Mouse (Mus musculus): ENCODE measurements around the gene Rab4a. TPM values are rescaled to one million over a fixed set of nuclear protein-coding genes. Genes with fewer than 3 reads are reported as not detected.
"Not testable (repeated sequence)": the region's sequence is repeated elsewhere in the genome, so short reads cannot be mapped to it uniquely, and the experiment has no call there.

Gene Rab4a
- polyA plus RNA-seq, 1 experiment from 2014 or later, result 71.4 TPM

DNA sequence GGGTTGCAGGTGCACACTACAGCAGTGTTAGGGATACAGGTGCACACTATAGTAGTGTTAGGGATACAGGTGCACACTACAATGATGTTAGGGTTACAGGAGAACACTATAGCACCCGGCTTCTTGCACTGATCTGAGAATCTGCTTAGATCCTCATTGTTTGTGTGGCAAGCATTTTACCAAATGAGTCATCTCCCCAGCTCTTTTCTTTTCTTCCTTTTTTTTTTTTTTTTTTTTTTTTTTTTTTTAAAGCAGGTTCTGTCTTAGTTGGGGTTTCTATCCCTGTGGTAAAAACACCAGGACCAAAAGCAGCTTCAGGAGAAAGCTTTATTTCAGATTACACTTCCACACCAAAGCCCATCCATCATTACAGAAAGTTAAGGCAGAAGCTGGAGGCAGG, 2.1 kb upstream of the Rab4a start:
- H3K36me3 ChIP-seq (ENCODE audit: control insufficient read depth, insufficient read depth, low read length), result no peaks in the 10 kb centered on the region
- no peak for DNase-seq (ENCODE audit: low spot score)
- no peak overlapping the region for H3K9ac ChIP-seq (ENCODE audit: low read length)
- no peak overlapping the region for H3K27ac ChIP-seq (ENCODE audit: low read depth, low read length)
- H3K4me3 ChIP-seq (ENCODE audit: low read depth, low read length), result no peak overlapping the region
- no peak overlapping the region for H3K4me2 ChIP-seq (ENCODE audit: low read depth)
- peaks cover 17% of the 10 kb centered on the region for H3K4me1 ChIP-seq (ENCODE audit: control insufficient read depth, insufficient read depth, low read length)
- 83% methylated on average over 1 of the region's 1 CpGs for WGBS
- no peak for ATAC-seq (ENCODE audit: insufficient read depth, low FRiP score, low TSS enrichment)
- H3K9me3 ChIP-seq (ENCODE audit: control insufficient read depth, low read length), result no peaks in the 10 kb centered on the region
- no peaks in the 10 kb centered on the region for H3K27me3 ChIP-seq (ENCODE audit: control insufficient read depth, insufficient read depth, low read length)

DNA sequence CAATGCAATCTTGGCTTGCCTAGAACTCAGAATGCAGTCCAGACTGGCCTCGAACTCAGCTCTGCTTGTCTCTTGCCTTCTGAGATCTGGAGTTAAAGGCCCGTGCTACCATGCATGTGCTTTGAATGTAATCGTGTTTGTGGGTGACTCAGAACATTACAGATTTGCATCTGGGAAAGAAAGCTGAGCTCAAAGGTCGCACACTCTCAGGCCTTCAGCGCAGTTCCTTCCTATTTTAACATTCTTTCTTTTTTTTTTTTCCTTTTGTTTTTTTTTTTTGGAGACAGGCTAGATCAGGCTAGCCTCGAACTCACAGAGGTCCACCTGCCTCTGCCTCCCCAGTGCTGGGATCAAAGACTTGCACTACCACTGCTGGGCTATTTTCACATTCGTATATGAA, 1.2 kb upstream of the Rab4a start:
- WGBS, result 89% methylated on average over 7 of the region's 7 CpGs
- Histone ChIP-seq H3K36me3 (ENCODE audit: control insufficient read depth, insufficient read depth, low read length) (no peaks in the 10 kb centered on the region), H3K9me3 (ENCODE audit: control insufficient read depth, low read length) (no peaks in the 10 kb centered on the region), H3K4me2 (ENCODE audit: low read depth) (no peak overlapping the region), H3K9ac (ENCODE audit: low read length) (no peak overlapping the region), H3K27me3 (ENCODE audit: control insufficient read depth, insufficient read depth, low read length) (no peaks in the 10 kb centered on the region), H3K27ac (ENCODE audit: low read depth, low read length) (no peak overlapping the region), H3K4me3 (ENCODE audit: low read depth, low read length) (no peak overlapping the region), H3K4me1 (ENCODE audit: control insufficient read depth, insufficient read depth, low read length) (peaks cover 17% of the 10 kb centered on the region)
- DNase-seq (ENCODE audit: low spot score) (no peak), ATAC-seq (ENCODE audit: insufficient read depth, low FRiP score, low TSS enrichment) (no peak)

DNA sequence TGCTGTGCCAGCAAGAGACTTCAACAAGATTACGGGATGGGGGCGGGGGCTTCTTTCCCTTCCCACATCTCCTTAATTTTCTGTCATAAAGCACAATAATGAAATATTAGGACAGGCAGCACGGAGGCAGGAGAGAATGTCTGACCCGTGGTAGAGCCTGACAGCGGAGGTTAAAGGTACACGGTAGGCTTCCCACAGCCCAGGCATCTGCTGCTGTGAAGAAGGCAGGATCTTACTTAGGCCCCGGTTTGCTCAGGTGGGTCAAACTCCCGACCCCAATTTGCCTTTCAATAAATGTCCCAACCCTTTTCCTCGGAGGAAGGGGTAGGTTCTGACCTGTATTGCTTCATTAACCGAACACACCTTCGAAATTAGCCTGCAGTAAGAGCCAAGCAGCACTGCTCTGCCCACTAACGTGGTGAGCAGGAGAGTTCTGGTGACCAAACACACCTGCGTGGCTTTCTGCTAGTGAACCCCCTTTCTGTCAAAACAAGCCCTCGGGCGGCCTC, 522 bp upstream of the Rab4a start:
- no peak for ATAC-seq (ENCODE audit: insufficient read depth, low FRiP score, low TSS enrichment)
- peak overlapping the region; percentile 48 for H3K4me2 ChIP-seq (ENCODE audit: low read depth)
- 13% methylated on average over 15 of the region's 15 CpGs for WGBS
- H3K27ac ChIP-seq (ENCODE audit: low read depth, low read length), result 0 out of 2 replicates have a peak overlapping the region, but pooled peaks have one; percentile 39
- peaks cover 17% of the 10 kb centered on the region for H3K4me1 ChIP-seq (ENCODE audit: control insufficient read depth, insufficient read depth, low read length)
- no peaks in the 10 kb centered on the region for H3K9me3 ChIP-seq (ENCODE audit: control insufficient read depth, low read length)
- no peak for DNase-seq (ENCODE audit: low spot score)
- peaks cover under 1% of the 10 kb centered on the region; the same call in 1 of the 2 replicates for H3K36me3 ChIP-seq (ENCODE audit: control insufficient read depth, insufficient read depth, low read length)
- peak overlapping the region; percentile 87 for H3K4me3 ChIP-seq (ENCODE audit: low read depth, low read length)
- no peaks in the 10 kb centered on the region for H3K27me3 ChIP-seq (ENCODE audit: control insufficient read depth, insufficient read depth, low read length)
- peak overlapping the region; percentile 83 for H3K9ac ChIP-seq (ENCODE audit: low read length)

DNA sequence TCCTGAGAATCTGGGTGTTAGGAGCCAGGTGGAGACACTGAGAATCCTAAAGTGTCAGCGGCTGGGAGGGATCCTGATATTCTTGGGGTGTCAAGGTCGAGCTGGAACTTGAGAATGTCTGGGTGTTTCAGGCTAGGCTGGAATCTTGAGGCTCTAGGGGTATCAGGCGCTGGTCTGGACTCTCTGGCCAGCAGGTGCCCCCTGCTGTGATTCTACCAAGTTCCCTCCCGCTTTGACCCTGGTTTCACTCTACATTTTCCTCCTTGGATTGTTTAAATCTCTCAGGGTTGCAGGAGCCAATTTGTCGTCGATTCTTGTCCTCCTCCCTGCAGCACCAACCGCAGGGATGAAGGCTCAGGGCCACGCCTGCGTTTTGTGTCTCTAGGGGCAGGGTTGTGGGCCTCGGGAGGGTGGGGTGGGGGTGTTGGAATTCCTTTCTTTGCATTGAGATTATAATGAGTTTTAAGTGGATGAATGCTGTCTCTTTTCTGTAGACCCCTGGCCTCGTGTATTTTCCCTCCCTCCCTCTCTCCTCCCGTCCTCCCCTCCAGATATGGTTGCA, 670 bp downstream of the Rab4a start:
- H3K9me3 ChIP-seq (ENCODE audit: control insufficient read depth, low read length), result no peaks in the 10 kb centered on the region
- no peaks in the 10 kb centered on the region for H3K27me3 ChIP-seq (ENCODE audit: control insufficient read depth, insufficient read depth, low read length)
- DNase-seq (ENCODE audit: low spot score), result peak; percentile 29
- peaks cover 17% of the 10 kb centered on the region for H3K4me1 ChIP-seq (ENCODE audit: control insufficient read depth, insufficient read depth, low read length)
- H3K4me3 ChIP-seq (ENCODE audit: low read depth, low read length), result peak overlapping the region; percentile 87
- 2% methylated on average over 12 of the region's 12 CpGs for WGBS
- peak overlapping the region; percentile 48 for H3K4me2 ChIP-seq (ENCODE audit: low read depth)
- peak overlapping the region; percentile 83 for H3K9ac ChIP-seq (ENCODE audit: low read length)
- peak; percentile 21; the same call in 1 of the 2 replicates for ATAC-seq (ENCODE audit: insufficient read depth, low FRiP score, low TSS enrichment)
- H3K27ac ChIP-seq (ENCODE audit: low read depth, low read length), result peak overlapping the region; percentile 73; the same call in 1 of the 2 replicates
- H3K36me3 ChIP-seq (ENCODE audit: control insufficient read depth, insufficient read depth, low read length), result peaks cover 2% of the 10 kb centered on the region; the same call in 1 of the 2 replicates

DNA sequence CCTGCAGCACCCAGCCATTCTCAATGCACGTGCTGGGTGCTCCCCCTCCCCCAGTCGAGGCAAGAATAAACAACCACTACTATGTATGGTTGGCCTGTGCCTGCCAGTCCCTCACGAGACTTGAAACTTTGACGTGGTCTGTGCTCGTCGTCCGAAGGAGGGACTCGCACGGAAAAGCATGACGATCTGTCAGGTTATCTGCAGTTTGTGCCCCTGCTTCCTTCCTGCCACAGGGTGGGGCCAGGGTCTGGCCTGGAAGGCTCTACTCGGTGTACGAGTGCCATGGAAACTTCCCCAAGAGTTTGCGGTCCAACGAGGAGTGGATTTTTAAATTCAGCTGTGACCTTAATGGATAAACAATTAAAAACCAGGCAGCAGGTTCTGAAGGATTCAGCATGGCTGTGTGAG, 1.2 kb downstream of the Rab4a start:
- ATAC-seq (ENCODE audit: insufficient read depth, low FRiP score, low TSS enrichment), result no peak

DNA sequence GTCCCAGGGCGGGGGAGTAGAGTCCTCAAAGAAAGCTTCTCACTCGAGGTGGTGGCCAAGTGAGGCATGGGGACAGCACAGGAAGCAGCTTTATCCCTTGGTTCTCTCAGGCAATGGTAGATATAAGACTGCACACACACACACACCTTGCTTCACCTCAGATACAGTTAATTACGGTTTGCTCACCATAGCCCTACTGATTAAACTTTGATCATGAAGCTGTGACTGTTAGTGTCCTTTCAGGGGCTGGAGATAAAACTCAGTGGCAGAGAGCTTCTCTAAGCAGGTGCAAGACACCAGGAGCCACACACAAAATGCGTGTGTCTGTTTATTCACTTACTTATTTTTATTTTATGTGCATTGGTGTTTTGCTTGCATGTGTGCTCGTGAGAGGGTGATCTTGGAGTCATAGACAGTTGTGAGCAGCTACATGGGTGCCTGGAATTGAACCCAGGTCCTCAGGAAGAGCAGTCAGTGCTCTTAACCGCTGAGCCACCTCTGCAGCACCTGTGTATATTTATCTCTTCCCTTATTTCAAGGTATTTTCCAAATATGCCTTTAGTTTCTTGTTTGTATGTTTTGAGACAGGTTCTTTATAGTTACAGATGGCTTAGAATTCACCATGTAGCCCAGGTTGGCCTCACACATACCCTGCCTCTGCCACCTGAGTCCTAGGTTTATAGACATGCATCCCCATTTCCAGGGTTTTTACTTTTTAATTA, 2.2 kb downstream of the Rab4a start:
- WGBS, result 76% methylated on average over 6 of the region's 6 CpGs
- H3K27ac ChIP-seq (ENCODE audit: low read depth, low read length), result no peak overlapping the region
- peaks cover 17% of the 10 kb centered on the region for H3K4me1 ChIP-seq (ENCODE audit: control insufficient read depth, insufficient read depth, low read length)
- H3K9me3 ChIP-seq (ENCODE audit: control insufficient read depth, low read length), result no peaks in the 10 kb centered on the region
- peaks cover 2% of the 10 kb centered on the region; the same call in 1 of the 2 replicates for H3K36me3 ChIP-seq (ENCODE audit: control insufficient read depth, insufficient read depth, low read length)
- no peaks in the 10 kb centered on the region for H3K27me3 ChIP-seq (ENCODE audit: control insufficient read depth, insufficient read depth, low read length)
- DNase-seq (ENCODE audit: low spot score), result no peak
- no peak for ATAC-seq (ENCODE audit: insufficient read depth, low FRiP score, low TSS enrichment)
- H3K4me2 ChIP-seq (ENCODE audit: low read depth), result 0 out of 2 replicates have a peak overlapping the region, but pooled peaks have one; percentile 48
- H3K4me3 ChIP-seq (ENCODE audit: low read depth, low read length), result no peak overlapping the region
- no peak overlapping the region for H3K9ac ChIP-seq (ENCODE audit: low read length)

More for the DNA sequence above, 1.2 kb downstream of the Rab4a start:
- no peak overlapping the region; the same call in 1 of the 2 replicates for H3K9ac ChIP-seq (ENCODE audit: low read length)
- H3K4me3 ChIP-seq (ENCODE audit: low read depth, low read length), result peak overlapping the region; percentile 87
- H3K27ac ChIP-seq (ENCODE audit: low read depth, low read length), result no peak overlapping the region
- H3K27me3 ChIP-seq (ENCODE audit: control insufficient read depth, insufficient read depth, low read length), result no peaks in the 10 kb centered on the region
- no peaks in the 10 kb centered on the region for H3K9me3 ChIP-seq (ENCODE audit: control insufficient read depth, low read length)
- H3K36me3 ChIP-seq (ENCODE audit: control insufficient read depth, insufficient read depth, low read length), result peaks cover 2% of the 10 kb centered on the region; the same call in 1 of the 2 replicates
- H3K4me2 ChIP-seq (ENCODE audit: low read depth), result peak overlapping the region; percentile 48
- WGBS, result 17% methylated on average over 14 of the region's 14 CpGs
- DNase-seq (ENCODE audit: low spot score), result peak; percentile 42
- peaks cover 17% of the 10 kb centered on the region for H3K4me1 ChIP-seq (ENCODE audit: control insufficient read depth, insufficient read depth, low read length)

DNA sequence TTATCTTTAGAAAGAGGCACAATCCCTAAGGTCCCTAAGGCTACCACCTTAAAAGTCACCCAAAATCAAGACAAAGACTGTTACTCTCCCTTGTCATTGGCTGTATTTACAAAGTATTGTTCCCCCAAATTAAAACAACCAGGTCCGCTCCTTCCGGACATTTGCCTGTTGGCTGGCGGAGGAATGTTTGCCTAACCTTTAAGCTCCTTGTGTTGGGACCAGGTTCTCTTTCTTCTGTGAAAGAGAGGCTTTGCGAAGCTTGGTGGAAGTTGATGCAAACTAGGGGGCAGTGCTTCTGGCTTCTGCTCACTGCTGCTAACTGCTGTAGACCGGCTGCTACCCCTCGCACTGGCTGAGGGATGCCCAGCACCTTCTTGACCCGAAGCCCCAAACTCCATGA, 2.9 kb downstream of the Rab4a start:
- whole genome bisulfite sequencing, result 80% methylated on average over 7 of the region's 7 CpGs
- Histone ChIP-seq H3K36me3 (ENCODE audit: control insufficient read depth, insufficient read depth, low read length) (peaks cover 2% of the 10 kb centered on the region), H3K4me3 (ENCODE audit: low read depth, low read length) (no peak overlapping the region), H3K9ac (ENCODE audit: low read length) (no peak overlapping the region), H3K4me1 (ENCODE audit: control insufficient read depth, insufficient read depth, low read length) (peaks cover 17% of the 10 kb centered on the region), H3K27ac (ENCODE audit: low read depth, low read length) (no peak overlapping the region), H3K27me3 (ENCODE audit: control insufficient read depth, insufficient read depth, low read length) (no peaks in the 10 kb centered on the region), H3K4me2 (ENCODE audit: low read depth) (no peak overlapping the region), H3K9me3 (ENCODE audit: control insufficient read depth, low read length) (no peaks in the 10 kb centered on the region)
- DNase-seq (ENCODE audit: low spot score), result no peak
- ATAC-seq (ENCODE audit: insufficient read depth, low FRiP score, low TSS enrichment), result no peak

DNA sequence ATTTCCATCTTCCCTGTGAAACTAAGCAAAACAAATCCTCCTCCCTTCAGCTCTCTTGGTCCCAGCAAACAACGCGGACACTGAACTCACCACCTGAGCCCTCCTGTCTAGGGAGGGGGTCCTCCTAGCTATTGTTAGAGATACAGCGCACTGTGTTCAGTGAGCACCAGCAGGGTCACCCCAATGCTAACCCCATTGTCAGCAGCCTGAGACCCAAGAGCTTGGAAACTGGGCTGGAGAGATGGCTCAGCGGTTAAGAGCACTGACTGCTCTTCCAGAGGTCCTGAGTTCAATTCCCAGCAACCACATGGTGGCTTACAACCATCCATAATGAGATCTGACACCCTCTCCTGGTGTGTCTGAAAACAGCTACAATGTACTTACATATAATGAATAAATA, 3.6 kb downstream of the Rab4a start:
- not testable (repeated sequence) for H3K9me3 ChIP-seq (ENCODE audit: control insufficient read depth, low read length); H3K27me3 ChIP-seq (ENCODE audit: control insufficient read depth, insufficient read depth, low read length); DNase-seq (ENCODE audit: low spot score); H3K9ac ChIP-seq (ENCODE audit: low read length); ATAC-seq (ENCODE audit: insufficient read depth, low FRiP score, low TSS enrichment); H3K27ac ChIP-seq (ENCODE audit: low read depth, low read length); H3K36me3 ChIP-seq (ENCODE audit: control insufficient read depth, insufficient read depth, low read length); H3K4me3 ChIP-seq (ENCODE audit: low read depth, low read length); H3K4me2 ChIP-seq (ENCODE audit: low read depth)
- WGBS, result 89% methylated on average over 4 of the region's 4 CpGs
- H3K4me1 ChIP-seq (ENCODE audit: control insufficient read depth, insufficient read depth, low read length), result peaks cover 17% of the 10 kb centered on the region

All from neural tube, embryonic 11.5 days (tissue).